Mouse (Mus musculus) fat pad, adult 2 months (tissue): ENCODE measurements around the gene Cnih2.
A peak's percentile ranks its signal among the peaks of the same experiment; 100 is the strongest.
"Not testable (repeated sequence)": the region's sequence is repeated elsewhere in the genome, so short reads cannot be mapped to it uniquely, and the experiment has no call there.

Experiments used
- DNase-seq: peaks from one replicate; pipeline ENCODE4 v3.0.0-alpha.2; 2011; ENCODE audit warnings: low read depth, low spot score; ENCODE audit errors: extremely low read depth

Cnih2 gene

DNA sequence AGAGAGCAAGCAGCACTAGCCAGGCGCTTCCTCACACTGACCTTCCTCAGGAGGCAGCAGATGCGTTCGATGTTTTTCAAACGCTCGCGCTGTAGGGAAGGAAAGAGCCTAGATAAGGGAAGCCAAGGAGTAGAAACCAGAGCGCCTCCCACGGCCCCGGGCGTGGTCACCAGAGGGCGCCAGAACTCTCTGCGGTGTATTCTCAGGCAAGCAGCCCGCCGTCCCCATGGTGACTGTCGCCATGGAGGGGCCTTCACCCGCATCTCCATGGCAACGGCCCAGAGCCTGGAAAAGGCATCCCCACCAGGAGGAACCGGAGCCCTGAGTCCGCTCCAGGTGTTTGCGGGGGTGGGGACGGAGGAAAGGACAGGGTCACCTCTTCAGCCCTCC, 4.1 kb downstream of the Cnih2 start:
- no peak for DNase-seq

- DNase-seq: no peak
These were observed 4.7 kb downstream of the Cnih2 start for GRCm38 (mm10) chr19:5093481-5094242.

- no peak for DNase-seq
These were observed 6.2 kb downstream of the Cnih2 start for GRCm38 (mm10) chr19:5092083-5092482.

DNA sequence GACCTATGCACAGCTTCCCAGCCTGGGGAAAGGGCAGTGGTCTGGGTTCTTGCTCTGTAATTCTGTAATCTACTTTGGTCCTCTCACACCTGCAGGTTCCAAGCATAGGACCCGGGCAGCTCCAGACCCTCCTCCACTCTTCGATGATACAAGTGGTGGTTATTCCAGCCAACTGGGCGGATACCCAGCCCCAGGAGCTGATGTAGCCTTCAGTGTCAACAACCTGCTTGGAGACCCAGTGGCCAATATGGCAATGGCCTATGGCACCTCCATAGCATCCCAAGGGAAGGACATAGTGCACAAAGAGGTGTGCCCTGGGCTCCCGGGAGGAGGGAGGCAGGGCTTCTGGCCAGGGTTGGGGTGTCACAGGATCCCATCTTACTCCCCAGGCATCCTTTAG, 9.0 kb downstream of the Cnih2 start:
- no peak for DNase-seq

- DNase-seq: peak; percentile 99
These were observed 10.2 kb downstream of the Cnih2 start, which contains the start of gene Yif1a for GRCm38 (mm10) chr19:5087884-5088728. Gene Yif1a (plus strand): TSS chr19:5088538.

GRCm38 (mm10) chr19:5086533-5086932, 11.8 kb downstream of the Cnih2 start:
- DNase-seq: not testable (repeated sequence)

DNA sequence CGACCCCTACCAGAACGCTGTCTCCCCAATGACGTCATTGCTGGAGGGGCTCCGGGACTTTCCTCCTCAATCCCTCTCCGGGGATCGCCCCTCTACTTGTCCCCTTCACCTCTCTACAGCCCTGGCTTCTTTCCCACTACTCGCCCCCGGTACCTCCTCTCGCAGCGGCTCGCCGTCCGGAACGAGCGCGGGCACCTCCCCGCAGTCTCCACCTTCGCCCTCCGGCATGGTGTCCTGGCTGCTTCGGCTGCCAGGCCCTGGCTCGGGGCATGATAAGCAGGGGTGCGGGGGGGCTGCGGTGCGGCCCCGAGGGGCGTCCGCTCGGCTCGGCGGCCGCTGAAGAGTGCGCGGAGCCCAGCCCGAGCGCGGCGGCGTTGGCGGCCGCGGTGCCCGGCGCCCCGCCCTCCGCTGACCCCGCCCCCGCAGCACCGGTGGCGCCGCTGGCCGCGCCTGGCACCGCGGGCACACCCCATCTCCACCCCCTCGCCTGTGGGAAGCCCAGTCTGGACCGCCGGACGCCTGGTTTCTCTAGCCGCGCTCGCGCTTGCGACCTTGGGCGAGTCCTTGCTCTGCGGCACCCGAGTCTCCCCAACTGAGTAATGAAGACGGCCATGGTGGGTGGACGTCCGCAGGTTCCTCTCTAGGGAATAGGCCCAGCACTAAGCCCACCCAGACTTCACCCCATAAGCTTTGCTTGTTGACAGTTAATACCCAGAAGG, 13.0 kb downstream of the Cnih2 start, which contains the start of gene Tmem151a:
Gene Tmem151a, minus strand, starts transcription at position 387 of the 719 bp plus-strand sequence.
- no peak for DNase-seq

DNA sequence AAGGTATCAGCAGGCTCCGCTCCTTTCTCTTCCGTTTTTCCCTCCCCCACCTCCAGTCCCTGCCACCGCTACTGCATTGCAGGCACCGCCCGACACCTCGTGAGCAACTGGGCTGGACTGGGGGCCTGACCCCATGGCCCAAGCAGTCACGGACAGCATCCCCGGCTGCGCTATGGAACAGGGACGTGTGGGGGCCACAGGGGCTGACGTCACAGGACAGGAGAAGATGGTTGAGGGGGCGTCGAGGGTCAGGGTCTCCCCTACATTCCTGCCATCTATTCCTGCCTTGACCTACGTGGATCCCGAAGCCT, 13.5 kb downstream of the Cnih2 start:
- no peak for DNase-seq

DNA sequence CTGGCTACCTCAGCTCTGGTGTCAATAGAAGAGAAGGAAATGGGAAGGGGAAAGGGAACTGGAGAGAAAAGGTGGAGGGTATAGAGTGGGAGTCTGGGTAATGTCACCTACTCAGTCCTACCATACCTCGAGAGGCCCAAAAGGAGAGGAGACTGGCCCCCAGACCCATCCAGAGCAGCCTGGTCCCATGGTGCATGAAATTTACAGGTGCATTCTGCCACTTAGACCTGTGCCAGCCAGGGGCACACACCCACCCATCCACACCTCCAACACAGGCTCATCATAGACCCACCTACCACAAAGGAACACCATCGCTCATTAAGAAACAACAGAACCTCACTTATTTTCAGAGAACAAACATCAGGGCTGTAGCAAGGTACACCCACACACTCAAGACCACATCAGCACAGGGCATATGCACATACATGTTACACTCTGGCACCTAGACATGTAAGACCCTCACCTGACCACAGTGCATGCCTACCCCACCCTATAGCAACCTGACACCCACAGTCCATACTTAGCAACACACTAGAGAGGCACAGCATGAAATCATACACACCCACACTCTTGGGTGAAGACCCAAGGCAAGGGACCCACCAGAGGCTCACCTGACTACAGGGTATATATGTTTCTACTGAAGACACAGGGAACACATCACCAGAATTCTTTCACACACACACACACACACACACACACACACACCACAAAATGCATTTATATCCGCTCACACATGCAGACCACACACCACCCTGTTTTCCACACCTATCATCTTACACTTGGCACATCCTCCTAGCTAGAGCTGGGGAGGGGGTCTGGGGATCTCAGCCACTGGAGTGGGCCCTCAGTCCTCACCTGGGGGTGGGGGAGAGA, 14.1 kb downstream of the Cnih2 start:
- no peak for DNase-seq

DNA sequence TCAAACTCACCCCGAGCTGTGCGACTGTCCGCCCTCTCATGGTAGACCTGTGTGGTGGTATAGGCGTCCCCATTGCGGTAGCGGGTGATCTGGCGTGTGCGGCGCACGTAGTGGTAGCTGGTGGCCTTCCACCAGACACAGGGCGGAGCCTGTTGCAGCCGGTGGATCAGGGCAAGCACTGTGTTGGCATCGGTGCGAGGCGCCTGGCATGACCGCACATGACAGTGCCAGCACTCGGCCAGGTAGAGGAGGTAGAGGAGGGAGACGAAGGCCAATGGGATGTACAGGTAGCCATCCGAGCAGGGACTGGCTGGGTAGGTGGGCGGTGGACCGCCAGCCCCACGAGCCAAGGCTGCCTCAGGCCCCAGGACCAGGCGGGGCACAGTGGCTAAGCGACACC, 15.7 kb downstream of the Cnih2 start:
- no peak for DNase-seq

- DNase-seq: no peak
These were observed 16.3 kb downstream of the Cnih2 start for GRCm38 (mm10) chr19:5082005-5082404.

- DNase-seq: no peak
These were observed 19.0 kb downstream of the Cnih2 start for GRCm38 (mm10) chr19:5079279-5079678.

- no peak for DNase-seq
These were observed 24.8 kb downstream of the Cnih2 start for GRCm38 (mm10) chr19:5073518-5073917.

- no peak for DNase-seq
These were observed 25.3 kb downstream of the Cnih2 start for GRCm38 (mm10) chr19:5073028-5073427.

DNA sequence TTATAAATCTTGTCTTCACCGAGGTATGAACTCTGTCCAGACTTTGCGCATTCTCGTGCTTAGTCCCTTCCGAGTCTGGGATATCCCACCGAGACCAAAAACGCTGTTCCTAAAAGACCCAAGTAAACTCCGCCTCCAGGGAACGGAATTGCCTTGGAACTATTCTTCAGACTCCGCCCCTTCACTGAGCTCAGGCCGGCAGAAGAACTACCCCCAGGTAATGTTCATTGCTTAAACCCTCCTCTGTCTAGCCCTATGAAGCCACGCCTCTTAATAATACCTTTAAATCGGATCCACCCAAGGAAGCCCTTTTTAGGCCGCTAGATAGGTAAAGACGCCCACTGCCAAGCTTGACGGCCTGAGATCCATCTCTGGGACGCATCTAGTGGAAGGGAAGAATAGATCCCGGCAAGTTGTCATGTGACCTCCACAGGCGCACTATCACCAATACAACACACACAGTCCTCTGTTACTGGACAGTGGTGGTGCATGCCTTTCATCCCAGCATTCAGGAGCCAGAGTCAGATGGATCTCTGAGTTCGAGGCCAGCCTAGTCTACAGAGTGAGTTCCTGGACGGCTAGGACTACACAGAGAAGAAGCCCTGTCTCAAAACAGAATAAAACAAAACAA, 25.8 kb downstream of the Cnih2 start:
- DNase-seq: peak; percentile 43

DNA sequence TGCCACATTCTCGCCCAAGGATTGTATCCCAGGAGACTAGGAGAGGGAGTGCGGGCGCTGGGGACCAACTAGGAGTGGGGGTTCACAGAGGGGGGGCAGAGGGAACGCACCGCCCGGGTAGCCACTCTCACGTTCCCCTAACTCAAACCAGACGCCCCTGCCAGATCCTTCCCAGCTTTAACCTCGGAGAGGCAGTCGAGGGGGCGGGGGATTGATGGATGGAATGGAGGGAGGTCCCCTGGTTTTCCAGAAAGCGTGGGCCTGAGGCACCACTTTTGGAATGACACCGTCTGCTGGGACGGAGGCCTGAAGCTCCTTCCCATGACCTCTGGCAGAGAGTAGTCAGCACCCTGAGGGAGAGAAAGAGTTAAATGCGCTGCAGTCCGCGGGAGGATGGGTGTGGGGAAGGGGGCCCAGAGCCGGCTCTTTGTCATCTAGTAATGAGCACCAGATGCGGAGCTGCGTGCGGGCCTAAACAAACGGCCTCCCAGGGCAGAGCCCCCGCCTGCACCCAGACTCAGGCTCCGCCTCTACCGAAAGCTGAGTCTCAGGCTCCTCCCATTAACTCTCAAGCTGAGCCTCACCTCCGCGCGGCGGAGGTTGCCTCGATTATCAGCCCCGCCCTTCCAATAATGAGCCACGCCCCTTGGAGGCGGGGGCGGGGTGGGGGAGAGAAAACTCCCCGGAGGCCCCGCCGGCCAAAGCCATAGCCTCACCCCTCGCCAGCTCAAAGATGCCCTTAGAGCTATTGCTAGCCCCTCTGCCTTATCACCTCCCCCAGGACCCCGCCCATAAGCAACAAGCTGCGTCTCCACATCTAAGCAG, 26.6 kb downstream of the Cnih2 start:
- no peak for DNase-seq

- DNase-seq: no peak
These were observed 27.2 kb downstream of the Cnih2 start for GRCm38 (mm10) chr19:5071077-5071476.

GRCm38 (mm10) chr19:5069978-5070377, 28.3 kb downstream of the Cnih2 start:
- no peak for DNase-seq

GRCm38 (mm10) chr19:5069486-5069885, 28.8 kb downstream of the Cnih2 start:
- DNase-seq: no peak
